Mouse (Mus musculus): Measurements from ENCODE around the gene Upp2. TPM values are rescaled to one million over a fixed set of nuclear protein-coding genes. Genes with fewer than 3 reads are reported as not detected.

Gene Upp2
- total RNA-seq (2014; rRNA removed) (1,501 and 1,754 TPM in 2 replicates), polyA plus RNA-seq (2012; rRNA removed) (105 and 134 TPM in 2 replicates)

- TF ChIP-seq POLR2A (IDR thresholded peaks at IDR 0.05; ENCODE audit: extremely low read depth, insufficient read depth, low read length) (no peak), CTCF (IDR thresholded peaks at IDR 0.05; ENCODE audit: low read depth, low read length) (0 out of 2 replicates have a peak, but pooled peaks have one; percentile 12)
- WGBS = 1% methylated on average over 73 of the region's 80 CpGs
- Histone ChIP-seq H3K36me3 (ENCODE audit: control insufficient read depth, insufficient read depth, low read length) (no peaks in the 10 kb centered on the region), H3K27me3 (ENCODE audit: control insufficient read depth, insufficient read depth, low read length) (no peaks in the 10 kb centered on the region), H3K4me3 (ENCODE audit: insufficient read depth, low read depth, low read length) (peak within 1 kb of the TSS; percentile 92), H3K4me1 (ENCODE audit: control insufficient read depth, insufficient read depth, low read length) (peaks cover 37% of the 10 kb centered on the region), H3K9ac (ENCODE audit: low read depth, low read length) (peak within 1 kb of the TSS; percentile 98), H3K27ac (replicated peaks; ENCODE audit: insufficient read depth, low read depth, low read length) (peak within 1 kb of the TSS; percentile 91), H3K79me2 (ENCODE audit: control insufficient read depth, insufficient read depth, low read length) (peaks cover 26% of the 10 kb centered on the region)
- peak; percentile 85 for DNase-seq (ENCODE audit: extremely low read depth, low read depth, low spot score)
These were observed at the start of gene Upp2, which contains the start of gene Acvr1 for GRCm38 (mm10) chr2:58567066-58567810. TSS of gene Upp2 (plus strand) at chr2:58567298. TSS of gene Acvr1 (minus strand) at chr2:58567157.

- Histone ChIP-seq H3K4me1 (ENCODE audit: control insufficient read depth, insufficient read depth, low read length) (peaks cover 9% of the 10 kb centered on the region), H3K36me3 (ENCODE audit: control insufficient read depth, insufficient read depth, low read length) (no peaks in the 10 kb centered on the region; the same call in 1 of the 2 replicates), H3K4me3 (ENCODE audit: insufficient read depth, low read depth, low read length) (no peak overlapping the region), H3K27me3 (ENCODE audit: control insufficient read depth, insufficient read depth, low read length) (no peaks in the 10 kb centered on the region), H3K79me2 (ENCODE audit: control insufficient read depth, insufficient read depth, low read length) (peaks cover 38% of the 10 kb centered on the region), H3K9ac (ENCODE audit: low read depth, low read length) (no peak overlapping the region), H3K27ac (replicated peaks; ENCODE audit: insufficient read depth, low read depth, low read length) (no peak overlapping the region)
- TF ChIP-seq POLR2A (IDR thresholded peaks at IDR 0.05; ENCODE audit: extremely low read depth, insufficient read depth, low read length) (no peak), CTCF (IDR thresholded peaks at IDR 0.05; ENCODE audit: low read depth, low read length) (no peak)
- 90% methylated on average over 1 of the region's 1 CpGs for WGBS
- no peak for DNase-seq (ENCODE audit: extremely low read depth, low read depth, low spot score)
These were observed 48.6 kb upstream of the Upp2 start for GRCm38 (mm10) chr2:58518517-58518916.

GRCm38 (mm10) chr2:58520727-58521126 lies 46.4 kb upstream of the Upp2 start:
- 88% methylated on average over 9 of the region's 9 CpGs for WGBS
- H3K4me3 ChIP-seq (ENCODE audit: insufficient read depth, low read depth, low read length) = no peak overlapping the region
- no peaks in the 10 kb centered on the region for H3K27me3 ChIP-seq (ENCODE audit: control insufficient read depth, insufficient read depth, low read length)

GRCm38 (mm10) chr2:58521621-58522020 lies 45.5 kb upstream of the Upp2 start:
- Histone ChIP-seq H3K27ac (replicated peaks; ENCODE audit: insufficient read depth, low read depth, low read length) (no peak overlapping the region), H3K9ac (ENCODE audit: low read depth, low read length) (no peak overlapping the region), H3K4me3 (ENCODE audit: insufficient read depth, low read depth, low read length) (no peak overlapping the region), H3K79me2 (ENCODE audit: control insufficient read depth, insufficient read depth, low read length) (peaks cover 41% of the 10 kb centered on the region), H3K27me3 (ENCODE audit: control insufficient read depth, insufficient read depth, low read length) (no peaks in the 10 kb centered on the region), H3K4me1 (ENCODE audit: control insufficient read depth, insufficient read depth, low read length) (peaks cover 10% of the 10 kb centered on the region), H3K36me3 (ENCODE audit: control insufficient read depth, insufficient read depth, low read length) (no peaks in the 10 kb centered on the region; the same call in 1 of the 2 replicates)
- 63% methylated on average over 6 of the region's 6 CpGs for WGBS
- DNase-seq (ENCODE audit: extremely low read depth, low read depth, low spot score) = peak; percentile 59
- TF ChIP-seq POLR2A (IDR thresholded peaks at IDR 0.05; ENCODE audit: extremely low read depth, insufficient read depth, low read length) (no peak), CTCF (IDR thresholded peaks at IDR 0.05; ENCODE audit: low read depth, low read length) (no peak)

More at GRCm38 (mm10) chr2:58520727-58521126, 46.4 kb upstream of the Upp2 start:
- H3K36me3 ChIP-seq (ENCODE audit: control insufficient read depth, insufficient read depth, low read length) = no peaks in the 10 kb centered on the region; the same call in 1 of the 2 replicates
- no peak overlapping the region for H3K9ac ChIP-seq (ENCODE audit: low read depth, low read length)
- H3K27ac ChIP-seq (replicated peaks; ENCODE audit: insufficient read depth, low read depth, low read length) = no peak overlapping the region
- peaks cover 40% of the 10 kb centered on the region for H3K79me2 ChIP-seq (ENCODE audit: control insufficient read depth, insufficient read depth, low read length)
- TF ChIP-seq POLR2A (IDR thresholded peaks at IDR 0.05; ENCODE audit: extremely low read depth, insufficient read depth, low read length) (no peak), CTCF (IDR thresholded peaks at IDR 0.05; ENCODE audit: low read depth, low read length) (no peak)
- peaks cover 10% of the 10 kb centered on the region for H3K4me1 ChIP-seq (ENCODE audit: control insufficient read depth, insufficient read depth, low read length)
- DNase-seq (ENCODE audit: extremely low read depth, low read depth, low spot score) = no peak

GRCm38 (mm10) chr2:58523097-58523496 lies 44.0 kb upstream of the Upp2 start:
- H3K4me1 ChIP-seq (ENCODE audit: control insufficient read depth, insufficient read depth, low read length) = peaks cover 11% of the 10 kb centered on the region
- DNase-seq (ENCODE audit: extremely low read depth, low read depth, low spot score) = no peak
- H3K27ac ChIP-seq (replicated peaks; ENCODE audit: insufficient read depth, low read depth, low read length) = no peak overlapping the region
- no peak overlapping the region for H3K4me3 ChIP-seq (ENCODE audit: insufficient read depth, low read depth, low read length)
- TF ChIP-seq CTCF (IDR thresholded peaks at IDR 0.05; ENCODE audit: low read depth, low read length) (no peak), POLR2A (IDR thresholded peaks at IDR 0.05; ENCODE audit: extremely low read depth, insufficient read depth, low read length) (no peak)
- peaks cover 51% of the 10 kb centered on the region for H3K79me2 ChIP-seq (ENCODE audit: control insufficient read depth, insufficient read depth, low read length)
- no peaks in the 10 kb centered on the region for H3K36me3 ChIP-seq (ENCODE audit: control insufficient read depth, insufficient read depth, low read length)
- 88% methylated on average over 12 of the region's 12 CpGs for WGBS
- H3K27me3 ChIP-seq (ENCODE audit: control insufficient read depth, insufficient read depth, low read length) = no peaks in the 10 kb centered on the region
- H3K9ac ChIP-seq (ENCODE audit: low read depth, low read length) = no peak overlapping the region

- peaks cover 11% of the 10 kb centered on the region for H3K4me1 ChIP-seq (ENCODE audit: control insufficient read depth, insufficient read depth, low read length)
- 67% methylated on average over 5 of the region's 5 CpGs for WGBS
These were observed 43.2 kb upstream of the Upp2 start for GRCm38 (mm10) chr2:58523894-58524293.

More at GRCm38 (mm10) chr2:58523894-58524293, 43.2 kb upstream of the Upp2 start:
- TF ChIP-seq CTCF (IDR thresholded peaks at IDR 0.05; ENCODE audit: low read depth, low read length) (no peak), POLR2A (IDR thresholded peaks at IDR 0.05; ENCODE audit: extremely low read depth, insufficient read depth, low read length) (no peak)
- no peaks in the 10 kb centered on the region for H3K27me3 ChIP-seq (ENCODE audit: control insufficient read depth, insufficient read depth, low read length)
- no peak overlapping the region for H3K27ac ChIP-seq (replicated peaks; ENCODE audit: insufficient read depth, low read depth, low read length)
- DNase-seq (ENCODE audit: extremely low read depth, low read depth, low spot score) = no peak
- peaks cover 48% of the 10 kb centered on the region for H3K79me2 ChIP-seq (ENCODE audit: control insufficient read depth, insufficient read depth, low read length)
- H3K9ac ChIP-seq (ENCODE audit: low read depth, low read length) = no peak overlapping the region
- no peak overlapping the region for H3K4me3 ChIP-seq (ENCODE audit: insufficient read depth, low read depth, low read length)
- no peaks in the 10 kb centered on the region for H3K36me3 ChIP-seq (ENCODE audit: control insufficient read depth, insufficient read depth, low read length)
